Mouse (Mus musculus) CD8-positive naive resting alpha-beta T cell, adult 2 months (primary cell): ENCODE results near the gene Ltbp2.

Source experiments
- DNase-seq, 2 experiments: peaks; one replicate each; pipeline ENCODE4 v3.0.0; 2022; ENCODE audit warnings: low read depth in 2 of 2, low spot score in 2 of 2

Ltbp2 gene

GRCm38 (mm10) chr12:84765506-84765905 lies 110.8 kb downstream of the Ltbp2 start:
- DNase-seq: no peak

DNA sequence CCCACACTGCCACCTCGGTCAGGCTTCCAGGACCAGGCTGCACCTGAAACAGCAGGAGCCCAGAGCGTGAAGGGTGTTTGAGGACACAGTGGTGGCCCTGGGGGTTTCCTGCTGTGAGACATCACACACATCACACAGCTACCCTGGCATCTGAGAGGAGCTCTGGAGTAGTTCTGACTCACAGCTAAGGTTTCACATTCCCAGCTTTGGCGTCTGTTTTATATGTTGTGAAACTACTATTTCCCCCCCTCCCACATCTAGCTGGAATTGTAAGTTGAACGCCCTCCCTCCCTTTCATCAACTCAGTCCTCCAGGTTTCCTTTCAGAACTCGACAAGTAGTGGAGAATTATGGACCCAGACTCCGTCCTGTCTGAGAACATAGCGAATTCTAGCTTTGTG lies 111.6 kb downstream of the Ltbp2 start:
- DNase-seq: no peak

- DNase-seq: no peak
Observed at GRCm38 (mm10) chr12:84763577-84764218, 112.6 kb downstream of the Ltbp2 start.

GRCm38 (mm10) chr12:84762532-84762931 lies 113.8 kb downstream of the Ltbp2 start:
- DNase-seq: peak; percentile 73 to 78

- peak in 1 of 2 experiments; percentile 58 for DNase-seq
Observed at GRCm38 (mm10) chr12:84759063-84759462, 117.3 kb downstream of the Ltbp2 start.

- DNase-seq: no peak
Observed at GRCm38 (mm10) chr12:84756016-84756415, 120.3 kb downstream of the Ltbp2 start.

DNA sequence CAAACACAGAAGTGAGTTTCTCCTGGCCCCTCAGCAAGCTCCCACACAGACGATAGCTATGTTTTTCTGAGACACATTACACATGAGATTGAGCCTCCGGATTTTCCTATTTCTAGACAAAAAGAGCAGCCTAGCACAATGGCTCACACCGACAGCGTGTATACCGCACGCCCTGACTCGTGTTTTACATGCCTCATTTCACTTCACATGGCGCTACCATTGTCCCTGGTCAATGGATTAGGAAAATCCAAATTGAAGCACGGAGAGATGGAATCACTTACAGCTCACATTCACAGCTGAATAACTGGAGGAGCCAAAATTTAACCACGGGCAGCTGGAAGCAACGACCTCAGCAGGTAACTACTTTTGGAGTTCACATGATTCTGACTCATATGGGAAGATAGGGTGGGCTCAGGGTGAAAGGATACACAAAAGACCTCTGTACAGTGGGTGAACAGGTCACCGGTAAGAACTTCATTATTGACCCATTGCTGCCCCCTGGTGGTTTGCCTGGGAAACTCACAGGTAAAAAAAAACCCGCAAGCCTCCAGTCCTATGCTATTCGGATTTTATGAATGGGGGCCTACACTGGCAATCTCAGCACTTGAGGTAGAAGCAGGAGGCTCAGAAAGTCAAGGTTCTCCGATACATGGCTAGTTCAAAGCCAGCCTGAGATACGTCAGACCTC lies 121.2 kb downstream of the Ltbp2 start:
- peak; percentile 58 to 72 for DNase-seq

- no peak for DNase-seq
Observed at GRCm38 (mm10) chr12:84752131-84752977, 124.0 kb downstream of the Ltbp2 start.

DNA sequence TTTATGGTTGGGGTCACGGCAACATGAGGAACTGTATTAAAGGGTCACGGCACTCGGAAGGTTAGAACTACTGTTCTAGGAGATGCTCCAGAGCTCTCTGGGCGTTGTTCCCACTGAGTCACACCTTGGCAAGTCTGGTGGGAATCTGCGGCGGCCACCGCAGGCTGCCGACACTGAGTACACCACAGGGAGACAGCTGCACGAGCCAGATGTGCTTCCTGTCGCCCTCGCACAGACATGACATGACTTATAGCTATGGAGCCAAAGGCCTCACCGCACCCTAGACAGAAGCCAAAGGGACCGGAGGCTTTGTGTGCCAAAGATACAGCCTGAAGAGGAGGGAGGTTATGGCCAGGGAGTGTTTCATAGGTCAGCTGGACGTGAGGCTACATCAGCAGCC lies 125.7 kb downstream of the Ltbp2 start:
- DNase-seq: no peak

GRCm38 (mm10) chr12:84748134-84748533 lies 128.2 kb downstream of the Ltbp2 start:
- DNase-seq: no peak

GRCm38 (mm10) chr12:84745700-84746099 lies 130.6 kb downstream of the Ltbp2 start:
- DNase-seq: no peak

DNA sequence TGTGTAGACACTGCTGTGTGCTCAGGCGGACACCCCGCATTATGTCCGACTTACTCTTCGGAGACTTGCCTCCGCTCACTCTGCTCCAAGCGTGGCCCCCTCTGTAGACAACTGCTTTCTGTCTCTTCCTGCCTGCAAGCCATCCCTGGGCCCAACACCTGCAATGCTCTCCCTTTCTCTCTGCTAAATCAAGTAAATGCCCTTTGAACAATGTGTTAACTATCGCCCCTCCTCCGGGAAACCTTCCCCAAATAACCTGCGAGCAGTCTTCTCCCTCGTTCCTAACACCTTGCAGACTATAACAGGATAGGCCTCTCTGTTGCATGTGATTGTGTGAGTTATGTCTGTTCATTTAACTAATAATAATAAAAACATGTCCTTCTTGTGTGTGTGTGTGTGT lies 132.8 kb downstream of the Ltbp2 start:
- no peak for DNase-seq

GRCm38 (mm10) chr12:84733366-84733765 lies 143.0 kb downstream of the Ltbp2 start:
- DNase-seq: no peak
